Mouse (Mus musculus) midbrain, embryonic 14.5 days (tissue): Measurements from ENCODE around the gene Tns3. TPM values are rescaled to one million over a fixed set of nuclear protein-coding genes. Genes with fewer than 3 reads are reported as not detected.

Experiments
- ATAC-seq: fragments of 200-750 bp; cut with Nextera tagmentation; 2 replicates; pipeline ENCODE4 v1.8.0; 2017; ENCODE audit warnings: moderate number of reproducible peaks, moderate library complexity; ENCODE audit not compliant: low FRiP score, low TSS enrichment
- DNase-seq: peaks from one replicate; pipeline ENCODE4 v3.0.0-alpha.2; 2015
- H3K27ac ChIP-seq: fragments of 300-500 bp; sonication (generic); replicated peaks from 2 replicates; pipeline ENCODE4 v1.5.1; 2014; ENCODE audit warnings: mild to moderate bottlenecking, low read depth, low read length, moderate library complexity
- H3K27me3 ChIP-seq: fragments of 300-500 bp; sonication (generic); 2 replicates; pipeline ENCODE4 v1.6.1; 2014; ENCODE audit warnings: low read length, control low read depth, mixed read lengths; ENCODE audit not compliant: control insufficient read depth, insufficient read depth
- H3K36me3 ChIP-seq: fragments of 300-500 bp; sonication (generic); 2 replicates; pipeline ENCODE4 v1.6.1; 2014; ENCODE audit warnings: low read length, control low read depth; ENCODE audit not compliant: control insufficient read depth, insufficient read depth
- H3K4me1 ChIP-seq: fragments of 300-500 bp; sonication (generic); 2 replicates; pipeline ENCODE4 v1.6.1; 2014; ENCODE audit warnings: mild to moderate bottlenecking, antibody characterized with exemption, low read length, control low read depth; ENCODE audit not compliant: control insufficient read depth, insufficient read depth
- H3K4me2 ChIP-seq: fragments of 300-500 bp; sonication (generic); 2 replicates; pipeline ENCODE4 v1.6.1; 2014; ENCODE audit warnings: mild to moderate bottlenecking, low read length, moderate library complexity
- H3K4me3 ChIP-seq: fragments of 300-500 bp; sonication (generic); replicated peaks from 2 replicates; pipeline ENCODE4 v1.5.1; 2014; ENCODE audit warnings: low read depth, low read length
- H3K9ac ChIP-seq: fragments of 300-500 bp; sonication (generic); replicated peaks from 2 replicates; pipeline ENCODE4 v1.6.1; 2014; ENCODE audit warnings: mild to moderate bottlenecking, low read length, moderate library complexity
- H3K9me3 ChIP-seq: fragments of 300-500 bp; sonication (generic); 2 replicates; pipeline ENCODE4 v1.6.1; 2016; ENCODE audit warnings: low read length, control low read depth, mixed read lengths; ENCODE audit not compliant: control insufficient read depth
- WGBS: fragments of 180-500 bp; shearing (Covaris S2); extraction: QIAGEN DNeasy Blood & Tissue Kit; methylation state at CpG from one replicate; pipeline ENCODE4 v1.1.7; 2014; 5-methylcytosine and 5-hydroxymethylcytosine counted together
- polyA plus RNA-seq: library from polyadenylated mRNA; unstranded; fragments of >200 nt; fragmentation: Nextera tagmentation; extraction: Ambion mirVana; gene quantifications from 2 replicates; pipeline ENCODE4 v1.2.1, GENCODE M21; 2014

Gene Tns3
- polyA plus RNA-seq, result 3.8 and 4.4 TPM in 2 replicates

DNA sequence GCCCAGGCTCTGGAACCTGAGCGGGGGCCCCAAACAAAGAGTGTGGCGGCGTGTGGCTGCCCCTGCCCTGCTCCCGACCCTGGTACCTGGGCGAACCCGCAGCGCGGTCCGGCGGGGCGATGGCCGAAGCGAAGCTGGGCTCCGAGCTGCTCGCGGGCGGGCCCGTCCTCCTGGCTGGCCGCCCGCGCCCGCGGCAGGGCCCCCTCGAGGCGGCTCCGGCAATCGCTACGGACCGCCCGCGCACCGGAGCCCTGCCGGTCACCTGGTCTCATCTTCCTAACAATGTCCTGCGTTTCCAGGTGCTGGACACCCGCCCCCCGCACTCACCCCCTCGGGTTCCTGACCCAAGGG, at the start of gene Tns3:
TSS of gene Tns3 (minus strand) at position 143 of the 351 bp plus-strand sequence.
- Histone ChIP-seq H3K4me3 (peak within 1 kb of the TSS; percentile 65), H3K4me2 (peak within 1 kb of the TSS; percentile 98), H3K36me3 (no peaks in the 10 kb centered on the region), H3K9me3 (no peaks in the 10 kb centered on the region), H3K27me3 (peaks cover 16% of the 10 kb centered on the region; the same call in 1 of the 2 replicates), H3K9ac (peak within 1 kb of the TSS; percentile 64), H3K4me1 (peaks cover 6% of the 10 kb centered on the region; the same call in 1 of the 2 replicates), H3K27ac (no peak within 1 kb of the TSS)
- under 1% methylated on average over 37 of the region's 37 CpGs for whole genome bisulfite sequencing
- ATAC-seq (peak; percentile 61; the same call in 1 of the 2 replicates), DNase-seq (peak; percentile 78)

DNA sequence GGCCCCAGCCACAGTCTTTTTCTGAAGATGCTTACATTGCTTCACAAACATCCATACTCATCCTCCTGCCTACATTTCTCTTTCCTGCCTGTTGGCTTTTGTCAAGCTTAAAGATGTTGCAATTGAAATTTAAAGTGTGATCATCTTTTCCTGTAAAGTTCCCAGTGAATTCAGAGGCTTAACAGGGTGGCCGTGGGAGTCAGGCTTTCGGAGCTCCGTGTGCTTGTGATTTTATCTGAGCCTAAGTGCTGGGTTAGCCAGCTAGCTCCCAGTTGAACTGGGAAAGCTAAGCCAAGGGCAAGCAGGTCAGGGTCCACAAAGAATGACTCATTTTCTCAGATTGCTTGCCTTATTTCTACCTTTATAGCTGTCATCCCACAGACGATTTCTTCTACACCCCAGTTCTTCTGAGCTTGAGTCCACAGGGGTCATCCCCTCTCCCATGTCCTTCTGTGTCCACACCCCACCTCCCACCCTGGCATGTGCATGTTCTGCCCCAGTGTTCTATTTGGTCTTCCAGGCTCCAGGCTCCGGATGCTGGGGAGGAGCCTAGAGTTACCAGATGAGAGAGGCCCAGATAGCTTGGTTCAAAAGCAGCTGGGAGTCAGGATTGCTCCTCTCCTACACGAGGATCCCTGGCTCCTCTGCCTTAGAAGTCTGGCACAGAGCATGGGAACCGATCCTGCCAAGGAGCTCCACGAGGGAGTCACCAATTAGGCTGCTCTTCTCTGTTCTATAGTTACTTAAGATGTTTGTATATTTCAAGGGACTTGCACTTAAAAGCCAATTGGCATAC, 42.1 kb upstream of the Tns3 start:
- no peaks in the 10 kb centered on the region for H3K4me1 ChIP-seq
- no peak for DNase-seq
- H3K4me2 ChIP-seq, result no peak overlapping the region
- H3K27me3 ChIP-seq, result no peaks in the 10 kb centered on the region
- H3K4me3 ChIP-seq, result no peak overlapping the region
- no peak overlapping the region for H3K9ac ChIP-seq
- no peak for ATAC-seq
- WGBS, result 73% methylated on average over 8 of the region's 8 CpGs
- no peaks in the 10 kb centered on the region for H3K36me3 ChIP-seq
- no peak overlapping the region for H3K27ac ChIP-seq
- no peaks in the 10 kb centered on the region for H3K9me3 ChIP-seq

DNA sequence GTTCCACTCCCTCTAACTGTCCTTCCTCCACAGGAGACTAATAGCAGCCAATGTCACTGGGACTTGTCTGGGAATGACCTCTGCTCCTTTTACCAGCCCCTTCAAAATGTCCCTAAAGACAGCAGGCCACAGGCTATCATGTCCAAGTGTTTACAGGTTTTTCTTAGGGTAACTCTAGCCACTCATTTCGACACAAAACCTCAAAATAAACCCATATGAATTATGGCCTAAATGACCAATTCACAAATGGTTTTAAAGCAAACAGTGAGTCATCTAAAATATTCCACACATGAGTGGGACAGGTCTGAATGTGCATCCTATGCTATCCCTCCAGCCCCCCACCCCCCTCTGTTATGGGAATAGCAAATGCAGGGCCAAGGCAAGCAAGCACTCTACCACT, 40.8 kb upstream of the Tns3 start:
- DNase-seq (no peak), ATAC-seq (no peak)
- 89% methylated on average over 1 of the region's 1 CpGs for WGBS
- Histone ChIP-seq H3K9ac (no peak overlapping the region), H3K27me3 (no peaks in the 10 kb centered on the region), H3K36me3 (no peaks in the 10 kb centered on the region), H3K4me3 (no peak overlapping the region), H3K27ac (no peak overlapping the region), H3K4me2 (no peak overlapping the region), H3K4me1 (no peaks in the 10 kb centered on the region), H3K9me3 (no peaks in the 10 kb centered on the region)

DNA sequence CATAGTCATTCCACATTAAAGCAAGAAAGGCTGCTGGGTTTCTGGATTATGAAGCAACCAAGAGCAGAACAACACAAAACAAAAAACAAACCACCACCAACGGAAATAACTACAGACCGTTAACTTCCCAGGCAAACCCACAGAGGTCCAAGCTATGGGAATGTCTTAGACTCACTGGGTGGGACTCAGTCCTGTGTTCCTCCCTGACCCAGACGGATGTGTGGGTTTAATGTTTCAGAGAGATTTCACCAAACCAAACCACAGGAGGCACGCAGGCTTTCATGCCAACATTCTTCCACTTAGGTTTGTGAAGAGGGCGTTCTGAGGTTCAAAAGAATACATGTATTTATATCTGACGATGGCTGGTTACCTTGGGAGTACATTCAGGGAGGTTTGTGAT, 39.5 kb upstream of the Tns3 start:
- no peaks in the 10 kb centered on the region for H3K4me1 ChIP-seq
- ATAC-seq, result no peak
- no peaks in the 10 kb centered on the region for H3K9me3 ChIP-seq
- no peak overlapping the region for H3K4me3 ChIP-seq
- H3K36me3 ChIP-seq, result no peaks in the 10 kb centered on the region
- H3K27me3 ChIP-seq, result no peaks in the 10 kb centered on the region
- DNase-seq, result no peak
- H3K9ac ChIP-seq, result no peak overlapping the region
- 89% methylated on average over 6 of the region's 6 CpGs for WGBS
- no peak overlapping the region for H3K27ac ChIP-seq
- H3K4me2 ChIP-seq, result no peak overlapping the region

GRCm38 (mm10) chr11:8702532-8702886, 38.2 kb upstream of the Tns3 start:
- no peak overlapping the region for H3K4me2 ChIP-seq
- no peak overlapping the region for H3K4me3 ChIP-seq
- DNase-seq (no peak), ATAC-seq (no peak)
- no peak overlapping the region for H3K27ac ChIP-seq
- no peaks in the 10 kb centered on the region for H3K9me3 ChIP-seq
- WGBS, result 95% methylated on average over 2 of the region's 2 CpGs
- no peaks in the 10 kb centered on the region for H3K27me3 ChIP-seq
- H3K9ac ChIP-seq, result no peak overlapping the region
- no peaks in the 10 kb centered on the region for H3K36me3 ChIP-seq
- H3K4me1 ChIP-seq, result no peaks in the 10 kb centered on the region

GRCm38 (mm10) chr11:8701845-8702531, 37.7 kb upstream of the Tns3 start:
- WGBS, result 85% methylated on average over 10 of the region's 10 CpGs

GRCm38 (mm10) chr11:8701400-8701799, 37.1 kb upstream of the Tns3 start:
- no peak overlapping the region for H3K27ac ChIP-seq
- ATAC-seq (no peak), DNase-seq (no peak)
- H3K4me3 ChIP-seq, result no peak overlapping the region
- no peaks in the 10 kb centered on the region for H3K9me3 ChIP-seq
- H3K27me3 ChIP-seq, result no peaks in the 10 kb centered on the region
- H3K9ac ChIP-seq, result no peak overlapping the region
- no peak overlapping the region for H3K4me2 ChIP-seq
- no peaks in the 10 kb centered on the region for H3K36me3 ChIP-seq
- 87% methylated on average over 3 of the region's 3 CpGs for WGBS
- H3K4me1 ChIP-seq, result no peaks in the 10 kb centered on the region

More at GRCm38 (mm10) chr11:8701845-8702531, 37.7 kb upstream of the Tns3 start:
- Histone ChIP-seq H3K9me3 (no peaks in the 10 kb centered on the region), H3K27me3 (no peaks in the 10 kb centered on the region), H3K27ac (no peak overlapping the region), H3K4me1 (no peaks in the 10 kb centered on the region), H3K4me2 (no peak overlapping the region), H3K4me3 (no peak overlapping the region), H3K36me3 (no peaks in the 10 kb centered on the region), H3K9ac (no peak overlapping the region)
- ATAC-seq, result no peak
- DNase-seq, result no peak

DNA sequence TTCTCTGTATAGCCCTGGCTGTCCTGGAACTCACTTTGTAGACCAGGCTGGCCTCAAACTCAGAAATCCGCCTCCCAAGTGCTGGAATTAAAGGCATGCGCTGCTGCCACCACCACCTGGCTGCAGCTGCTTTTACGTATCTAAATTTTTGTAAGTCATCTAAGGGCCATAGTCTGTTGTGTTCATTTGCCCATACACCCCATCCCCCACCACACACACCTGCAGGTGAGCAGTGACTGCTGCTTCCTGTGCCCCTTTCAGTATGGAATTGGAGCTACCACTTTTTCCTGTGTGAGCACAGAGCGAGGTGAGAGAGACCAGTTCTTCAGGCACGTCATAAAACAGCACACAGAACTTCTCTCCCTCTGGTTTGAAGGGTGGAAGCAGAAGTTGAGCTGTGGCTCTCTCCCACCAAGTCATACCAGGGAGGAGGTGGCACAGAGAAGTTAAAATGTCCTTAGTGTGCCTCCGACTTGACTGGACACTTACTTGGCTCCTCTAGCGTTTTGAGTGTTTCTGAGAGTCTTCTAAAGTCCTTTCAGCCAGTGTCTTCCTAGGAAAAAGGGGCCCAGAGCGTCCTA, 36.4 kb upstream of the Tns3 start:
- ATAC-seq (no peak), DNase-seq (no peak)

More for the DNA sequence above, 36.4 kb upstream of the Tns3 start:
- Histone ChIP-seq H3K27ac (no peak overlapping the region), H3K9ac (no peak overlapping the region), H3K27me3 (no peaks in the 10 kb centered on the region), H3K9me3 (no peaks in the 10 kb centered on the region), H3K4me2 (no peak overlapping the region), H3K4me3 (no peak overlapping the region), H3K36me3 (no peaks in the 10 kb centered on the region), H3K4me1 (no peaks in the 10 kb centered on the region)
- WGBS, result 85% methylated on average over 8 of the region's 8 CpGs
